Mouse (Mus musculus) embryonic facial prominence, embryonic 11.5 days (tissue): Measurements from ENCODE around the gene Eno1. TPM values are rescaled to one million over a fixed set of nuclear protein-coding genes. Genes with fewer than 3 reads are reported as not detected.
A peak's percentile ranks its signal among the peaks of the same experiment; 100 is the strongest.

Source experiments
- ATAC-seq: fragments of 200-750 bp; cut with Nextera tagmentation; replicated peaks from 2 replicates; pipeline ENCODE4 v1.8.0; 2017; ENCODE audit warnings: low read depth; ENCODE audit not compliant: insufficient number of reproducible peaks, low FRiP score, low TSS enrichment
- DNase-seq: peaks from one replicate; pipeline ENCODE4 v3.0.0-alpha.2; 2015; ENCODE audit warnings: low spot score
- H3K27ac ChIP-seq: fragments of 300-500 bp; sonication (generic); replicated peaks from 2 replicates; pipeline ENCODE4 v1.5.1; 2014; ENCODE audit warnings: mild to moderate bottlenecking, low read depth, low read length, control low read depth
- H3K27me3 ChIP-seq: fragments of 300-500 bp; sonication (generic); 2 replicates; pipeline ENCODE4 v1.6.1; 2014; ENCODE audit warnings: mild to moderate bottlenecking, low read length, moderate library complexity, mixed read lengths; ENCODE audit not compliant: control insufficient read depth, insufficient read depth
- H3K36me3 ChIP-seq: fragments of 300-500 bp; sonication (generic); replicated peaks from 2 replicates; pipeline ENCODE4 v1.6.1; 2014; ENCODE audit warnings: low read depth, mild to moderate bottlenecking, low read length, moderate library complexity, mixed read lengths; ENCODE audit not compliant: control insufficient read depth, insufficient read depth
- H3K4me1 ChIP-seq: fragments of 300-500 bp; sonication (generic); 2 replicates; pipeline ENCODE4 v1.6.1; 2014; ENCODE audit warnings: low read length, mixed read lengths; ENCODE audit not compliant: control insufficient read depth, insufficient read depth
- H3K4me2 ChIP-seq: fragments of 300-500 bp; sonication (generic); 2 replicates; pipeline ENCODE4 v1.6.1; 2014; ENCODE audit warnings: low read depth, mild to moderate bottlenecking, control low read depth, low read length, moderate library complexity
- H3K4me3 ChIP-seq: fragments of 300-500 bp; sonication (generic); 2 replicates; pipeline ENCODE4 v1.5.1; 2014; ENCODE audit warnings: low read depth, low read length, control low read depth
- H3K9ac ChIP-seq: fragments of 300-500 bp; sonication (generic); replicated peaks from 2 replicates; pipeline ENCODE4 v1.6.1; 2014; ENCODE audit warnings: mild to moderate bottlenecking, control low read depth, low read length
- H3K9me3 ChIP-seq: fragments of 300-500 bp; sonication (generic); replicated peaks from 2 replicates; pipeline ENCODE4 v1.6.1; 2016; ENCODE audit warnings: mild to moderate bottlenecking, low read length, inconsistent platforms, mixed read lengths; ENCODE audit not compliant: control insufficient read depth
- WGBS: fragments of 180-500 bp; shearing (Covaris S2); extraction: QIAGEN DNeasy Blood & Tissue Kit; methylation state at CpG from one replicate; pipeline ENCODE4 v1.1.7; 2014; 5-methylcytosine and 5-hydroxymethylcytosine counted together
- polyA plus RNA-seq: library from polyadenylated mRNA; unstranded; fragments of >200 nt; fragmentation: Nextera tagmentation; extraction: Ambion mirVana; gene quantifications from 2 replicates; pipeline ENCODE4 v1.2.1, GENCODE M21; 2014

Gene Eno1
- polyA plus RNA-seq, 1 experiment from 2014 or later: 1,873 TPM

DNA sequence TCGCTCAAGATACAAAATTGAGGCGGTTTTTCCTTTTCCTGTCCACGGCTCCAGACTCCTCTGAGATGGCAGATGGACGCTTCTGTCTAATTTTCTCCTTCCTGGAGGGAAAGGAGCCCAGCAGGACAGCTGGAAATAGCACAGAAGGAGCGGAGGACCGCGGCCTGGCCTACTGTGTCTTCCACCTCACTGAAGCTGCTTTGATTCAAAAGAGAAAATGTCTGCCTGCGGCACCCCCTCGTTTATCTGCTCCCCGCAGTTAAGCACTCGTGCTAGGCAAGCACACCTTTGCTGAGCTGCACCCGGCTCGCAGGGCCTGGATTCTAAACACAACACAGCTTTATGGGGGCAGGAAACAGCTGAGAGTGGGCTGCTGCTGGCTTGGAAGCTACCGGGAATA, 21.9 kb downstream of the Eno1 start:
- DNase-seq: no peak
- WGBS: 72% methylated on average over 14 of the region's 14 CpGs
- no peak for ATAC-seq
- Histone ChIP-seq H3K9ac (no peak overlapping the region), H3K27ac (no peak overlapping the region), H3K36me3 (no peaks in the 10 kb centered on the region), H3K4me2 (no peak overlapping the region), H3K27me3 (no peaks in the 10 kb centered on the region), H3K4me3 (no peak overlapping the region), H3K9me3 (no peaks in the 10 kb centered on the region), H3K4me1 (no peaks in the 10 kb centered on the region)

DNA sequence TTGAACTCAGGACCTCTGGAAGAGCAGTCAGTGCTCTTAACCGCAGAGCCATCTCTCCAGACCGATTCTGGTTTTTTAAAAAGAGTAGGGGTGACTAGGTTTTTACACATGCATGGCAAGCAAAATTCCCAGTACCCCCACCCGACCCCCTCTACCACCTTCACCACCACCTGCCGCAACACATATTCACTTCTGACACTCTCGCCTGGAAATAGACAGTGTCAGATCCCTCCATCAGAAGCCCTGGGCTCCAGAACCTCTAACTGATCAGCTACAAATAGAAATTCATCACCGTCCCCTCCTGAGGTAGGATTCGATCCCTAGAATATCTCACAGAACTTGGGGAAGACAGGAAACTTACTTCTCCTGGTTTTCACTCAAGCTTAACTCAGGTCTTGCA, 23.1 kb downstream of the Eno1 start:
- no peak for ATAC-seq
- Histone ChIP-seq H3K36me3 (no peaks in the 10 kb centered on the region), H3K4me2 (no peak overlapping the region), H3K27me3 (no peaks in the 10 kb centered on the region), H3K4me1 (no peaks in the 10 kb centered on the region), H3K9ac (no peak overlapping the region), H3K9me3 (no peaks in the 10 kb centered on the region), H3K4me3 (no peak overlapping the region), H3K27ac (no peak overlapping the region; the same call in 1 of the 2 replicates)
- 85% methylated on average over 7 of the region's 7 CpGs for WGBS
- DNase-seq: no peak

DNA sequence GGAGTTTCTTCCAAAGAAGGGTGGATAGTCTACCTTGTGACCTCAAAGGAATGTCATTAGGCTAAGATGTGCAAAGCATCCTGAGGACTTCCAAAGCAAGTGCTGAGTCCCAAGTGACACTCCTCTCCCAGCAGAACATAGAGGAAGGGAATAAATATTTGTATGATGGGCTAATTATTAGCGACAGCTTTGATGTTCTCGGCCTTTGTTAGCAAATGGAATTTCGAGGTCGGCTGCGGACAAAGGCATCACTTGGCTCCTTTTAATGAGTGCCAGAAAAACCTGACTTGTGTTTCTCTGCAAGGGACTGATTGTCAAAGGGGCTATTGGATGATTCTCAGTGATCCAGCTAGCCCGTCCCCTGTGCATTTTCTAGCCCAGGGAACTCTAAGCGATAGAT, 23.6 kb downstream of the Eno1 start:
- DNase-seq (no peak), ATAC-seq (no peak)
- no peak overlapping the region for H3K4me3 ChIP-seq
- WGBS: 62% methylated on average over 7 of the region's 7 CpGs
- no peak overlapping the region; the same call in 1 of the 2 replicates for H3K27ac ChIP-seq
- no peaks in the 10 kb centered on the region for H3K36me3 ChIP-seq
- H3K27me3 ChIP-seq: no peaks in the 10 kb centered on the region
- H3K9ac ChIP-seq: no peak overlapping the region
- no peaks in the 10 kb centered on the region for H3K4me1 ChIP-seq
- no peaks in the 10 kb centered on the region for H3K9me3 ChIP-seq
- H3K4me2 ChIP-seq: no peak overlapping the region

DNA sequence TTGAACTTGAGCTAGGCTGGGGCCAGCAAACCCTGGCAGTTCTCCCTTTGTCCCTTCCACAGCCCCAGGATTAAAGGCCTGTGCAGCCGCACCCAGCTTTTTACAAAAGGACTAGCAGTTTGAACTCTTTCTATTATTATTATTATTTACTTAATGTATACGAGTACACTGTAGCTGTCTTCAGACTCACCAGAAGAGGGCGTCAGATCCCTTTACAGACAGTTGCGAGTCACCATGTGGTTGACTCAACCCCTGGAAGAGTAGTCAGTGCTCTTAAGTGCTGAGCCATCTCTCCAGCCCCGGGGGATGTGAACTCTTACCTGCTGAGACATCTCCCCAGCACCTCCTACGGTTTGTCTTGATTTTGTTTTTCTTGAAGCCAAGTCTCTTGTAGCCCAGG, 24.2 kb downstream of the Eno1 start:
- 32% methylated on average over 6 of the region's 6 CpGs for WGBS
- Histone ChIP-seq H3K36me3 (no peaks in the 10 kb centered on the region), H3K4me1 (no peaks in the 10 kb centered on the region), H3K4me2 (no peak overlapping the region), H3K9ac (no peak overlapping the region), H3K27ac (no peak overlapping the region), H3K4me3 (no peak overlapping the region), H3K27me3 (no peaks in the 10 kb centered on the region), H3K9me3 (no peaks in the 10 kb centered on the region)
- ATAC-seq: no peak
- no peak for DNase-seq

DNA sequence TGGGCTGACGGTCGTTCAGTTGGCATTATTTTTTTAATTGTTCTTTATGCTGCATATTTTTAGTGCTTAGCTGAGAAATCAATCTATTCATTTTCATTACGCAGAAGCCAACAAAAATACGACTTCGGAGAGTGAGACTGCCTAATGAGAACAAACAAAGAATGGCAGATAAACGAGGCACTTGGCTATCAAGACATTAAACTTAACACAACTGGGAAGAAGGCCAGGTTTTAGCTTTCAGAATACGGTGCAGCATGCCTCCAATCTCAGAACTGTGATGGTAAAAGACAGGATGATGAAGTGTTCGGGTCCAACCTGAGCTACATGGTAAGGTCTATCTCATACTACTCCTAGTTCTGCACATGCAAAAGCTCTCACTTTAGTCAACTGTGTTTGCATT, 25.8 kb downstream of the Eno1 start:
- no peaks in the 10 kb centered on the region for H3K36me3 ChIP-seq

DNA sequence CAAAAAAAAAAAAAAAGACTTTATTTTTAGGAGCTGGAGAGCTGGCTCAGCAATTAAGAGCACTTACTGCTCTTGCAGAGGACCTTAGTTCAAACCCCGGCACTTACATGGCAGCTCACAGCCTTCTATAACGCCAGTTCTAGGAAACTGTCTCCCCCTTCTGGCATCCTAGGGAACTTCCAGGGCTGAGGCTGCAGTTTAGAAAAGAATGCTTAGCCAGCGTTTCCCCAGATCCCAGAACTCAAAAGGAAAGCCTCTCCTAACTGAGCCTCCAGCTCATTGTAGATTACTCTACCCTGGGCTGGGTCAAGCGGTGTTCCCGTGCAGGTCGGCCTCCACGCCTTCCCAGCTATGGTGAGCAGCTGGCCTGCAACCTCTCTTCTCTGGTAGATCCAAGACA, 28.4 kb downstream of the Eno1 start:
- no peaks in the 10 kb centered on the region; the same call in 1 of the 2 replicates for H3K4me1 ChIP-seq
- H3K27me3 ChIP-seq: no peaks in the 10 kb centered on the region
- 49% methylated on average over 7 of the region's 7 CpGs for WGBS
- no peak for ATAC-seq
- H3K4me2 ChIP-seq: no peak overlapping the region
- DNase-seq: peak; percentile 63
- H3K36me3 ChIP-seq: no peaks in the 10 kb centered on the region
- H3K4me3 ChIP-seq: no peak overlapping the region
- H3K27ac ChIP-seq: no peak overlapping the region
- H3K9me3 ChIP-seq: no peaks in the 10 kb centered on the region
- H3K9ac ChIP-seq: no peak overlapping the region

More for the DNA sequence above, 25.8 kb downstream of the Eno1 start:
- Histone ChIP-seq H3K27ac (no peak overlapping the region), H3K4me3 (no peak overlapping the region), H3K27me3 (no peaks in the 10 kb centered on the region), H3K4me2 (no peak overlapping the region), H3K9me3 (no peaks in the 10 kb centered on the region), H3K4me1 (no peaks in the 10 kb centered on the region), H3K9ac (no peak overlapping the region)
- no peak for DNase-seq
- WGBS: 93% methylated on average over 8 of the region's 8 CpGs
- no peak for ATAC-seq

DNA sequence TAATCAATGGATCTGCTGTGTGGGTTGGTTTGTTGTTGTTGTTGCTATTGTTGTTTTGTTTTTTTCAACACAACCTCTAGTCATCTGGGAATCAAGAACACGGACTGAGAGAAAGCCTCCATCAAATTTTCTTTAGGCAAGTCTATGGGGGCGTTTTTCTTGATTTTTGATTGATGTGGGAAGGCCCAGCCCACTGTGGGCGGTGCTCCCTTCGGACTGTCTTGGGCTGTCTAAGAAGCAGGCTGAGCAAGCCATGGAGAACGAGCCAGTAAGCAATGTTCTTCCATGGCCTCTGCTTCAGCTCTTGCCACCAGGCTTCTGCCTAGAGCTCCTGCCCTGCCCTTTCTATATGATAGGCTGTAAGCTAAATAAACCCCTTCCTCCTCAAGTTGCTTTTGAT, 28.9 kb downstream of the Eno1 start:
- WGBS: 58% methylated on average over 5 of the region's 5 CpGs
- no peak overlapping the region for H3K27ac ChIP-seq
- no peak overlapping the region for H3K9ac ChIP-seq
- no peak for ATAC-seq
- H3K4me3 ChIP-seq: no peak overlapping the region
- H3K4me1 ChIP-seq: no peaks in the 10 kb centered on the region; the same call in 1 of the 2 replicates
- DNase-seq: no peak
- H3K27me3 ChIP-seq: no peaks in the 10 kb centered on the region
- no peaks in the 10 kb centered on the region for H3K36me3 ChIP-seq
- H3K9me3 ChIP-seq: no peaks in the 10 kb centered on the region
- H3K4me2 ChIP-seq: no peak overlapping the region

DNA sequence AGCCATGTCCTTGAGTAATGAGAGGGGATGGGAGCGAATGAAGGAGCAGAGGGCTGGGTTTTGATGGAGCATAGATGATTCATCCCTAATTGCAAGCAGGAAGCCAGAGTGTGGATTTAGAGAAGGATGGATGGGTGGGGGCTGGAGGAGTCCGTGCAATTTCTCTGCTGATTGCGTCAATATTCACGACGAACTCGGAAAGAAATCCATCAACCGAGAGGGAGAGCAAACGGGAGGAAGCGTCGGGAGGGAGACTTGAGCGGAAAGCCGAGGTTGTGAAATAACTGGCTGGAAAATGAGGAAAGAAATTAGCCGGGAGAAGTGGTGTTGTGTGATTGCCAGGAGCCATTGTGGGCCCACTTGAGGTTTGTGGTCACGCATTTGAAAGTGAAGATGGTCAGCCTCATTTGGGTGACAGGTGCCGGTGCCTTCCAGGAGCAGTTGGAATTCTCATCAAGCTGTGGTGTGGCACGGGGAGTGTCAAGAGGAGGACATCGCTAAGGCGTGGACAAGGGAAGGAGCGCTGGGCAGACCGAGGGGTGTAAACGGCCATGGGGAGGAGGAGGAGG, 30.2 kb downstream of the Eno1 start:
- ATAC-seq: no peak
- 80% methylated on average over 21 of the region's 21 CpGs for WGBS
- H3K27me3 ChIP-seq: no peaks in the 10 kb centered on the region

More for the DNA sequence above, 30.2 kb downstream of the Eno1 start:
- no peak overlapping the region for H3K4me3 ChIP-seq
- H3K9me3 ChIP-seq: no peaks in the 10 kb centered on the region
- no peaks in the 10 kb centered on the region for H3K36me3 ChIP-seq
- H3K4me2 ChIP-seq: no peak overlapping the region
- H3K4me1 ChIP-seq: no peaks in the 10 kb centered on the region; the same call in 1 of the 2 replicates
- no peak overlapping the region for H3K9ac ChIP-seq
- DNase-seq: no peak
- no peak overlapping the region for H3K27ac ChIP-seq
